Mouse (Mus musculus) layer of hippocampus, adult 2 months (tissue): ENCODE measurements at regions not wholly inside any gene's neighbourhood (a gene's known extent, or its start where the extent isn't known, plus 50 kb on each side); places are given as distances from the start of the nearest gene placed in this dataset.

Source experiments
- DNase-seq, 2 experiments: peaks; one replicate each; pipeline ENCODE4 v3.0.0; 2022; ENCODE audit warnings: low spot score in 2 of 2
- H3K27ac ChIP-seq: fragments of 200-600 bp; 2 replicates; pipeline ENCODE4 v1.8.1; 2022
- H3K4me3 ChIP-seq: fragments of 200-600 bp; 2 replicates; pipeline ENCODE4 v1.8.1; 2022; ENCODE audit warnings: mild to moderate bottlenecking
- CTCF ChIP-seq: fragments of 200-600 bp; conservative IDR thresholded peaks from 2 replicates; pipeline ENCODE4 v1.8.1; 2022; ENCODE audit warnings: antibody characterized with exemption, mild to moderate bottlenecking, moderate library complexity

GRCm38 (mm10) chr2:8562948-8563347 is 1053.6 kb upstream of the Celf2 start:
- no peak overlapping the region for H3K4me3 ChIP-seq
- no peak for TF ChIP-seq CTCF
- peak overlapping the region; percentile 90 for H3K27ac ChIP-seq
- DNase-seq = peak; percentile 55 to 79

GRCm38 (mm10) chr2:8546116-8546515 is 1036.8 kb upstream of the Celf2 start:
- H3K27ac ChIP-seq = no peak overlapping the region
- DNase-seq = no peak

GRCm38 (mm10) chr2:8536842-8537241 is 1027.5 kb upstream of the Celf2 start:
- H3K27ac ChIP-seq = peak overlapping the region; percentile 90; the same call in 1 of the 2 replicates
- TF ChIP-seq CTCF = peak; percentile 81
- no peak overlapping the region for H3K4me3 ChIP-seq
- peak; percentile 30 to 54 for DNase-seq

More at GRCm38 (mm10) chr2:8546116-8546515, 1036.8 kb upstream of the Celf2 start:
- no peak for TF ChIP-seq CTCF
- H3K4me3 ChIP-seq = no peak overlapping the region

- no peak for TF ChIP-seq CTCF
- peak; percentile 59 to 90 for DNase-seq
- Histone ChIP-seq H3K27ac (peak overlapping the region; percentile 92), H3K4me3 (no peak overlapping the region)
These were observed 989.1 kb upstream of the Celf2 start for GRCm38 (mm10) chr2:8498466-8498865.

GRCm38 (mm10) chr2:8477827-8478528 is 968.6 kb upstream of the Celf2 start:
- Histone ChIP-seq H3K27ac (no peak overlapping the region), H3K4me3 (no peak overlapping the region)
- no peak for TF ChIP-seq CTCF
- no peak for DNase-seq

GRCm38 (mm10) chr2:8470546-8470945 is 961.2 kb upstream of the Celf2 start:
- Histone ChIP-seq H3K4me3 (no peak overlapping the region), H3K27ac (peak overlapping the region; percentile 89)
- TF ChIP-seq CTCF = no peak
- DNase-seq = peak; percentile 67 to 75

GRCm38 (mm10) chr2:8468989-8469388 is 959.6 kb upstream of the Celf2 start:
- peak overlapping the region; percentile 89 for H3K27ac ChIP-seq
- no peak overlapping the region for H3K4me3 ChIP-seq
- no peak for TF ChIP-seq CTCF
- DNase-seq = no peak

GRCm38 (mm10) chr2:8468351-8468750 is 959.0 kb upstream of the Celf2 start:
- TF ChIP-seq CTCF = no peak
- no peak for DNase-seq
- no peak overlapping the region for H3K4me3 ChIP-seq
- peak overlapping the region; percentile 89 for H3K27ac ChIP-seq

GRCm38 (mm10) chr2:8467531-8468203 is 958.3 kb upstream of the Celf2 start:
- H3K27ac ChIP-seq = peak overlapping the region; percentile 89
- no peak for TF ChIP-seq CTCF
- peak in 1 of 2 experiments; percentile 6 for DNase-seq

GRCm38 (mm10) chr2:8452566-8453243 is 943.3 kb upstream of the Celf2 start:
- peak overlapping the region; percentile 28; the same call in 1 of the 2 replicates for H3K27ac ChIP-seq
- DNase-seq = peak; percentile 13 to 54
- TF ChIP-seq CTCF = no peak
- H3K4me3 ChIP-seq = no peak overlapping the region

More at GRCm38 (mm10) chr2:8467531-8468203, 958.3 kb upstream of the Celf2 start:
- H3K4me3 ChIP-seq = no peak overlapping the region

GRCm38 (mm10) chr2:8441230-8441629 is 931.9 kb upstream of the Celf2 start:
- H3K4me3 ChIP-seq = no peak overlapping the region
- TF ChIP-seq CTCF = no peak
- no peak overlapping the region for H3K27ac ChIP-seq
- DNase-seq = no peak

GRCm38 (mm10) chr2:8429652-8430343 is 920.4 kb upstream of the Celf2 start:
- DNase-seq = no peak
- Histone ChIP-seq H3K4me3 (no peak overlapping the region), H3K27ac (no peak overlapping the region)
- TF ChIP-seq CTCF = no peak

GRCm38 (mm10) chr2:8428145-8428544 is 918.8 kb upstream of the Celf2 start:
- DNase-seq = no peak
- Histone ChIP-seq H3K27ac (no peak overlapping the region), H3K4me3 (no peak overlapping the region)
- TF ChIP-seq CTCF = no peak
